Mouse (Mus musculus) left cerebral cortex, postnatal 36 days (tissue): ENCODE results near the gene Tbce. TPM values are rescaled to one million over a fixed set of nuclear protein-coding genes. Genes with fewer than 3 reads are reported as not detected.
"Not testable (repeated sequence)": the region's sequence is repeated elsewhere in the genome, so short reads cannot be mapped to it uniquely, and the experiment has no call there.

ENCODE experiments used
- DNase-seq, 2 experiments: peaks; one replicate each; pipeline ENCODE4 v3.0.0; 2021 to 2022; ENCODE audit warnings: low spot score in 2 of 2, mixed read lengths in 1 of 2
- intact Hi-C: fragments of 180-260 bp; cut with DNase I; formaldehyde crosslinking; loops from one replicate; pipeline ENCODE4 v1.15.1; 2025
- total RNA-seq, 2 experiments: library from RNA; stranded (reverse); gene quantifications; 2 replicates each; pipeline ENCODE4 v1.2.3; 2021

The Tbce gene
- total RNA-seq, 2 experiments from 2014 or later = 55.6 to 91.8 TPM

- intact Hi-C loops = loop anchor here (2.0 kb wide), 2 partner anchors 24 to 84 kb away; partner anchors contain the start of genes Arid4b, B3galnt2 and Ggps1
- DNase-seq = no peak
Measured at GRCm38 (mm10) chr13:14038911-14039291, 537 bp downstream of the Tbce start.

- intact Hi-C loops = no loop called here
- no peak for DNase-seq
Measured at GRCm38 (mm10) chr13:14035875-14036630, 3.4 kb downstream of the Tbce start.

GRCm38 (mm10) chr13:14035352-14035751 is 4.1 kb downstream of the Tbce start:
- DNase-seq, intact Hi-C loops: not testable (repeated sequence)

GRCm38 (mm10) chr13:14034073-14034348 is 5.4 kb downstream of the Tbce start:
- intact Hi-C loops = no loop called here
- no peak for DNase-seq

GRCm38 (mm10) chr13:14033309-14034072 is 5.9 kb downstream of the Tbce start:
- no peak for DNase-seq
- intact Hi-C loops = no loop called here

- no peak for DNase-seq
- intact Hi-C loops = no loop called here
Measured at GRCm38 (mm10) chr13:14026154-14026820, 13.2 kb downstream of the Tbce start.

- no peak for DNase-seq
- intact Hi-C loops = no loop called here
Measured at GRCm38 (mm10) chr13:14025554-14025953, 13.9 kb downstream of the Tbce start.

GRCm38 (mm10) chr13:14021417-14021816 is 18.0 kb downstream of the Tbce start:
- DNase-seq = not testable (repeated sequence)

GRCm38 (mm10) chr13:14018852-14019251 is 20.6 kb downstream of the Tbce start:
- no peak for DNase-seq
- intact Hi-C loops = no loop called here

More at GRCm38 (mm10) chr13:14021417-14021816, 18.0 kb downstream of the Tbce start:
- intact Hi-C loops = not testable (repeated sequence)

GRCm38 (mm10) chr13:14018283-14018682 is 21.2 kb downstream of the Tbce start:
- intact Hi-C loops = no loop called here
- no peak for DNase-seq

- DNase-seq = no peak
- intact Hi-C loops = no loop called here
Measured at GRCm38 (mm10) chr13:14015609-14016008, 23.8 kb downstream of the Tbce start.

GRCm38 (mm10) chr13:14014540-14014939 is 24.9 kb downstream of the Tbce start:
- intact Hi-C loops = no loop called here
- DNase-seq = no peak

GRCm38 (mm10) chr13:14014001-14014400 is 25.4 kb downstream of the Tbce start:
- intact Hi-C loops = no loop called here
- DNase-seq = no peak

GRCm38 (mm10) chr13:14011454-14011995 is 27.9 kb downstream of the Tbce start:
- no peak for DNase-seq
- intact Hi-C loops = no loop called here

GRCm38 (mm10) chr13:14006056-14006455 is 33.4 kb downstream of the Tbce start:
- DNase-seq = no peak
- intact Hi-C loops = loop anchor here (10.0 kb wide), 1 partner anchor 321 kb away; no protein-coding TSS in a partner anchor

GRCm38 (mm10) chr13:14004999-14005398 is 34.4 kb downstream of the Tbce start:
- intact Hi-C loops = loop anchor here (10.0 kb wide), 1 partner anchor 320 kb away; no protein-coding TSS in a partner anchor

GRCm38 (mm10) chr13:14004086-14004485 is 35.4 kb downstream of the Tbce start:
- intact Hi-C loops = loop anchor here (10.0 kb wide), 1 partner anchor 319 kb away; no protein-coding TSS in a partner anchor

More at GRCm38 (mm10) chr13:14004999-14005398, 34.4 kb downstream of the Tbce start:
- DNase-seq = no peak

GRCm38 (mm10) chr13:14002706-14003105 is 36.7 kb downstream of the Tbce start:
- no peak for DNase-seq
- intact Hi-C loops = loop anchor here (10.0 kb wide), 1 partner anchor 318 kb away; no protein-coding TSS in a partner anchor

More at GRCm38 (mm10) chr13:14004086-14004485, 35.4 kb downstream of the Tbce start:
- DNase-seq = no peak

GRCm38 (mm10) chr13:13997476-13997875 is 42.0 kb downstream of the Tbce start:
- intact Hi-C loops = no loop called here
- no peak for DNase-seq

GRCm38 (mm10) chr13:13995046-13995445 is 44.4 kb downstream of the Tbce start:
- intact Hi-C loops = no loop called here
- DNase-seq = no peak
